Mouse (Mus musculus): ENCODE data around the gene Tmem150a.

Gene Tmem150a

DNA sequence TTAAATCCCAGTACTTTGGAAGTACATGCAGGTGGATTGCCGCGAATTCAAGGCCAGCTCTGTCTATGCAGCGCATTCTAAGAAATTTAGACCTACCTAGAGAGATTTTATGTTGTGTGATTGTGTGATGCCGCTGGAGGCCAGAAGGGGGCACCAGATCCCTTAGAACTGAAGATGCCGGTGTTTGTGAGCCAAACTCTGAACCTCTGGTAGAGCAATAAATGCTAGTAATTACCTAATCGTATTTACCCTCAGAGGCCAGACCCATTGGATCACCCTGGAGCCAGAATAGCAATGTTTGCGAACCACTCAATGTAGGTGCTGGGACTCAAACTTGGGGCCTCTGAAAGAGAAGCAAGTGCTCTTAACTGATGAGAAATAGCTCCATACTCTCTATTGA is 46.6 kb downstream of the Tmem150a start:
- no peak for DNase-seq (ENCODE audit: low read depth, low spot score)

DNA sequence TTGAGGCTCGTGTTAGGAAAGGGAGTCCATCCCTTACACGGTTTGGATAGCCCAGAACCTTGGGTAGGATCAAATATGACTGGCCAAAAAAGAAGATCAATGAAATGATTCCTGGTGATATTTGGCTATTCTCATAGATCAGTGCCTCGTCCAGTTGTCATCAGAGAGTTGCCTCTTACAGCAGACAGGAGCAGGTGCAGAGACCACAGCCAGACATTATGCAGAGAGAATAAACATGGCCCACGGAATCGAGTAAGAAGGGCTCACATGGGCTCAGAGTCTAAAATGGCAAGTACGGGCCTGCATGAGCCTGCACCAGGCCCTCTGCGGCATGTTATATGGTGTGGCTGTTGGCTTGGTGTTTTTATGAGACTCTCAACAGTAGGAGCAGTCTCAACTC is 50.1 kb downstream of the Tmem150a start:
- no peak for DNase-seq (ENCODE audit: low read depth, low spot score)

DNA sequence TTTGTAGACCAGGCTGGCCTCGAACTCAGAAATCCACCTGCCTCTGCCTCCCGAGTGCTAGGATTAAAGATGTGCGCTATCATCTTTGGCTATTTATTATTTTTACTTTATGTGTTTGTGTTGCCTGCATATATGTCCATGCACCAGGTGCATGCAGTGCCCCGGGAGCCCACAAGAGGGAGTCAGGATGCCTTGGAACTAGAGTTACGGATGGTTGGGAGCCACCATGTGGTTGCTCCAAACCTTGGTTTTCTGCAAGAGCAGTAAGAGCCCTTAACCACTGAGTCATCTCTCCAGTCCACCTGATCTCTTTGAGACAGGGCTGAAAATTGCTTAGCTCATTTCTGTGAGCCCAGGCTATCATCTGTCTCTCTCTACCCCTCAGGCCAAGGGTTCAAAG is 51.9 kb downstream of the Tmem150a start:
- peak; percentile 80 for DNase-seq (ENCODE audit: low read depth, low spot score)
